Mouse (Mus musculus) forebrain, postnatal 0 days (tissue): ENCODE data around the gene Sp6. TPM values are rescaled to one million over a fixed set of nuclear protein-coding genes. Genes with fewer than 3 reads are reported as not detected.
A peak's percentile ranks its signal among the peaks of the same experiment; 100 is the strongest.

Source experiments
- ATAC-seq: fragments of 200-750 bp; cut with Nextera tagmentation; 2 replicates; pipeline ENCODE4 v1.8.0; 2017; ENCODE audit warnings: mild to moderate bottlenecking, moderate library complexity
- DNase-seq: peaks from one replicate; pipeline ENCODE4 v3.0.0-alpha.2; 2015
- H3K27ac ChIP-seq: fragments of 300-500 bp; sonication (generic); 2 replicates; pipeline ENCODE4 v1.5.1; 2014; ENCODE audit warnings: low read depth, mild to moderate bottlenecking, antibody characterized with exemption, low read length, moderate library complexity, mixed read lengths
- H3K27me3 ChIP-seq: fragments of 300-500 bp; sonication (generic); 2 replicates; pipeline ENCODE4 v1.6.1; 2014; ENCODE audit warnings: mild to moderate bottlenecking, low read length, mixed read lengths; ENCODE audit not compliant: insufficient read depth
- H3K36me3 ChIP-seq: fragments of 300-500 bp; sonication (generic); 2 replicates; pipeline ENCODE4 v1.6.1; 2014; ENCODE audit warnings: mild to moderate bottlenecking, moderate library complexity; ENCODE audit not compliant: insufficient read depth
- H3K4me1 ChIP-seq: fragments of 300-500 bp; sonication (generic); 2 replicates; pipeline ENCODE4 v1.6.1; 2014; ENCODE audit warnings: antibody characterized with exemption; ENCODE audit not compliant: insufficient read depth
- H3K4me2 ChIP-seq: fragments of 300-500 bp; sonication (generic); 2 replicates; pipeline ENCODE4 v1.6.1; 2014; ENCODE audit warnings: low read depth, mild to moderate bottlenecking, moderate library complexity
- H3K4me3 ChIP-seq: fragments of 300-500 bp; sonication (generic); 2 replicates; pipeline ENCODE4 v1.5.1; 2014; ENCODE audit warnings: low read depth, low read length, mixed read lengths
- H3K9ac ChIP-seq: fragments of 300-500 bp; sonication (generic); 2 replicates; pipeline ENCODE4 v1.6.1; 2014; ENCODE audit warnings: mild to moderate bottlenecking
- H3K9me3 ChIP-seq: fragments of 300-500 bp; sonication (generic); 2 replicates; pipeline ENCODE4 v1.6.1; 2016; ENCODE audit warnings: low read length
- CTCF ChIP-seq: sonication (generic); IDR thresholded peaks from 2 replicates; pipeline ENCODE4 v1.5.1; 2016; ENCODE audit warnings: antibody characterized with exemption, control low read depth, low read depth
- WGBS: fragments of 180-500 bp; shearing (Covaris S2); extraction: QIAGEN DNeasy Blood & Tissue Kit; methylation state at CpG from one replicate; pipeline ENCODE4 v1.1.7; 2014; 5-methylcytosine and 5-hydroxymethylcytosine counted together
- polyA plus RNA-seq: library from polyadenylated mRNA; unstranded; fragments of >200 nt; fragmentation: Nextera tagmentation; extraction: Ambion mirVana; gene quantifications from 2 replicates; pipeline ENCODE4 v1.2.1, GENCODE M21; 2015
- total RNA-seq: library from RNA; depleted of rRNA; stranded (reverse); fragments of >200 nt; gene quantifications from 2 replicates; pipeline ENCODE4 v1.2.3, GENCODE M21; 2014

The Sp6 gene
- total and polyA plus RNA-seq, 2 experiments from 2014 or later = 0.75 to 0.86 TPM

GRCm38 (mm10) chr11:97024977-97025376, 11.8 kb downstream of the Sp6 start:
- Histone ChIP-seq H3K4me3 (no peak overlapping the region), H3K36me3 (no peaks in the 10 kb centered on the region), H3K27me3 (peaks cover 49% of the 10 kb centered on the region), H3K4me2 (no peak overlapping the region), H3K9me3 (no peaks in the 10 kb centered on the region), H3K9ac (no peak overlapping the region), H3K4me1 (no peaks in the 10 kb centered on the region; the same call in 1 of the 2 replicates), H3K27ac (no peak overlapping the region)
- ATAC-seq = no peak
- DNase-seq = no peak
- no peak for TF ChIP-seq CTCF
- 24% methylated on average over 10 of the region's 10 CpGs for WGBS

GRCm38 (mm10) chr11:97025721-97026344, 12.6 kb downstream of the Sp6 start:
- TF ChIP-seq CTCF = peak; percentile 98
- Histone ChIP-seq H3K4me3 (peak overlapping the region; percentile 21), H3K27me3 (peaks cover 40% of the 10 kb centered on the region), H3K9me3 (no peaks in the 10 kb centered on the region), H3K27ac (no peak overlapping the region), H3K9ac (no peak overlapping the region), H3K36me3 (no peaks in the 10 kb centered on the region), H3K4me2 (peak overlapping the region; percentile 47), H3K4me1 (peaks cover 6% of the 10 kb centered on the region)
- ATAC-seq (peak; percentile 60), DNase-seq (peak; percentile 92)
- WGBS = 2% methylated on average over 17 of the region's 17 CpGs

GRCm38 (mm10) chr11:97029686-97030417, 16.7 kb downstream of the Sp6 start, which contains the start of gene Scrn2:
Gene Scrn2, plus strand, starts transcription at chr11:97029938.
- ATAC-seq = peak; percentile 92
- 1% methylated on average over 25 of the region's 25 CpGs for WGBS

GRCm38 (mm10) chr11:97030426-97030825, 17.2 kb downstream of the Sp6 start:
- no peak overlapping the region for H3K27ac ChIP-seq

More at GRCm38 (mm10) chr11:97029686-97030417, 16.7 kb downstream of the Sp6 start, which contains the start of gene Scrn2:
- Histone ChIP-seq H3K4me3 (peak within 1 kb of the TSS; percentile 59), H3K9ac (peak within 1 kb of the TSS; percentile 57), H3K4me2 (peak within 1 kb of the TSS; percentile 75), H3K9me3 (no peaks in the 10 kb centered on the region), H3K27me3 (0 out of 2 replicates have a peak, but pooled peaks cover under 1% of the 10 kb centered on the region), H3K36me3 (no peaks in the 10 kb centered on the region), H3K27ac (no peak within 1 kb of the TSS), H3K4me1 (peaks cover 6% of the 10 kb centered on the region; the same call in 1 of the 2 replicates)
- peak; percentile 90 for TF ChIP-seq CTCF
- DNase-seq = peak; percentile 91

GRCm38 (mm10) chr11:97031977-97032376, 18.8 kb downstream of the Sp6 start:
- Histone ChIP-seq H3K4me3 (no peak overlapping the region), H3K4me2 (no peak overlapping the region), H3K4me1 (peaks cover 6% of the 10 kb centered on the region; the same call in 1 of the 2 replicates), H3K9me3 (no peaks in the 10 kb centered on the region), H3K27me3 (no peaks in the 10 kb centered on the region), H3K27ac (no peak overlapping the region), H3K9ac (no peak overlapping the region), H3K36me3 (no peaks in the 10 kb centered on the region)
- ATAC-seq (no peak), DNase-seq (no peak)
- no peak for TF ChIP-seq CTCF
- 86% methylated on average over 12 of the region's 12 CpGs for WGBS

More at GRCm38 (mm10) chr11:97030426-97030825, 17.2 kb downstream of the Sp6 start:
- no peak for DNase-seq
- Histone ChIP-seq H3K9me3 (no peaks in the 10 kb centered on the region), H3K36me3 (no peaks in the 10 kb centered on the region), H3K4me1 (peaks cover 6% of the 10 kb centered on the region; the same call in 1 of the 2 replicates), H3K27me3 (no peaks in the 10 kb centered on the region), H3K4me2 (peak overlapping the region; percentile 75), H3K9ac (peak overlapping the region; percentile 57; the same call in 1 of the 2 replicates), H3K4me3 (peak overlapping the region; percentile 59)
- no peak for TF ChIP-seq CTCF
- ATAC-seq = no peak
- WGBS = 18% methylated on average over 15 of the region's 15 CpGs

- WGBS = 96% methylated on average over 4 of the region's 4 CpGs
- no peak for TF ChIP-seq CTCF
These were observed 19.3 kb downstream of the Sp6 start for GRCm38 (mm10) chr11:97032499-97032898.

GRCm38 (mm10) chr11:97033781-97034180, 20.6 kb downstream of the Sp6 start:
- Histone ChIP-seq H3K9me3 (no peaks in the 10 kb centered on the region), H3K4me3 (no peak overlapping the region), H3K36me3 (no peaks in the 10 kb centered on the region), H3K4me1 (peaks cover 6% of the 10 kb centered on the region; the same call in 1 of the 2 replicates), H3K4me2 (no peak overlapping the region), H3K9ac (no peak overlapping the region), H3K27ac (no peak overlapping the region), H3K27me3 (no peaks in the 10 kb centered on the region)
- WGBS = 94% methylated on average over 4 of the region's 4 CpGs
- TF ChIP-seq CTCF = no peak
- ATAC-seq (no peak), DNase-seq (no peak)

More at GRCm38 (mm10) chr11:97032499-97032898, 19.3 kb downstream of the Sp6 start:
- Histone ChIP-seq H3K36me3 (no peaks in the 10 kb centered on the region), H3K4me1 (peaks cover 6% of the 10 kb centered on the region; the same call in 1 of the 2 replicates), H3K9me3 (no peaks in the 10 kb centered on the region), H3K4me2 (no peak overlapping the region), H3K27me3 (no peaks in the 10 kb centered on the region), H3K9ac (no peak overlapping the region), H3K4me3 (no peak overlapping the region), H3K27ac (no peak overlapping the region)
- ATAC-seq = no peak
- no peak for DNase-seq
